Mouse (Mus musculus): ENCODE data around the gene Carmil1. TPM values are rescaled to one million over a fixed set of nuclear protein-coding genes. Genes with fewer than 3 reads are reported as not detected.

The Carmil1 gene
- total RNA-seq, 4 experiments from 2014 or later = 28.4 to 37.9 (median 31.1) TPM

- DNase-seq (ENCODE audit: low spot score in 2 of 2) = no peak
Observed at GRCm38 (mm10) chr13:24155190-24155589, 125.4 kb downstream of the Carmil1 start.

- DNase-seq (ENCODE audit: low spot score in 2 of 2) = no peak
Observed at GRCm38 (mm10) chr13:24154281-24155061, 126.1 kb downstream of the Carmil1 start.

- DNase-seq (ENCODE audit: low spot score in 2 of 2) = no peak
Observed at GRCm38 (mm10) chr13:24152610-24153009, 128.0 kb downstream of the Carmil1 start.

GRCm38 (mm10) chr13:24151335-24151734 is 129.3 kb downstream of the Carmil1 start:
- no peak for DNase-seq (ENCODE audit: low spot score in 2 of 2)

GRCm38 (mm10) chr13:24148549-24148948 is 132.0 kb downstream of the Carmil1 start:
- no peak for DNase-seq (ENCODE audit: low spot score in 2 of 2)

- no peak for DNase-seq (ENCODE audit: low spot score in 2 of 2)
Observed at GRCm38 (mm10) chr13:24147006-24147405, 133.6 kb downstream of the Carmil1 start.

DNA sequence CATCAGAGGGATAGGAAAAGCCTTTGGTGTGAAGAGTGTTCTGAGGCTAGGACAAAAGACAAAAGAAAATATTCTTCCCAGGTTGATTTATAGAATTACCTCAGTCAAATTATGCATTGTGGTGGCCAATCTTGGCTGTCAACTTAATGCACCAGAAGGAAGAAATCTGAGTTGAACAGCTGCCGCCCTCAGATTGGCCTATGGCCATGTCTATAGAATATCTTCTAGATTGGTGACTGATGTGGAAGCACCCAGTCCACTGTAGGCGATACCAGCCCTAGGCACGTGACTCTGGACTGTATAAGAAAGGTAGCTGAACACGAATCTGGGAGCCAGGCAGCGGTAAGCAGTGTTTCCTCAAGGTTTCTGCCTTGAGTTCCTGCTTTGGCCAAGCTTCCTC is 134.1 kb downstream of the Carmil1 start:
- no peak for DNase-seq (ENCODE audit: low spot score in 2 of 2)

DNA sequence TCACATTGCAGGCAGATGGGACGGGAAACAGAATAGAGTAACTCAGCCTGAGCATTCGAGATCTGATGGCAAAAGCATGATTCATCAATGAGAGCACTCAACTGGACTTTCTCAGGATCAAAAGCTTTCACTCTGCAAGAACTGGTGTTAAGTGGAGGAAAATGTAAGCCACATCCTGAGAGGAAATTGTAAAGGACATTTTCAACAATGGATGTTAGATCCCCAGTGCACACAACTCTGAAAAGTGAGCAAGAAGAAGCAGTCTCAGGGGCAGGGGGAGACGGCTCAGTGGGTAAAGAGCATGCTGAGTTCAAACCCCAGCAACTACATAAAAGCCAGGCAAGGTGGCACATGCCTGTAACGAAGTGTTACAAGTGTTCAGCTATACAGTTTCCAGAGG is 135.7 kb downstream of the Carmil1 start:
- no peak for DNase-seq (ENCODE audit: low spot score in 2 of 2)

DNA sequence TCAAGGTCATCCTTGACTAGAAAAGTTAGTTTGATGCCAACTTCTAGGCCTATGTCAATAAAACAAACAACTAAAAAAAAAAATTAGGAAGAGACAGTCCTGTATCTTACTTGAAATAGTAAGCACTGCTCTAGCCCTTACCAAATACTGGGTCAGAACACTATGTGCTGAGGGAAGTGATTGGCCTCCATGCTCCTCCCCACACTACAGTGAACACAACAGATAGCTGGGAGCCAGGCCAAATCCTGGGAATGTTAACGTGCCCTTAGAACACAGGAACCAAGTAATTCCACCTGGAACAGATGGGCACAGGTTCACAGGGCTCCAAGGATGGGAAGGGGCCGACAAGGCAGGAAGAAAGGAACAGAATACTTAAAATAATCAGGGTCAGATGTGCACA is 136.5 kb downstream of the Carmil1 start:
- no peak for DNase-seq (ENCODE audit: low spot score in 2 of 2)

GRCm38 (mm10) chr13:24136836-24137235 is 143.8 kb downstream of the Carmil1 start:
- DNase-seq (ENCODE audit: low spot score in 2 of 2) = no peak

DNA sequence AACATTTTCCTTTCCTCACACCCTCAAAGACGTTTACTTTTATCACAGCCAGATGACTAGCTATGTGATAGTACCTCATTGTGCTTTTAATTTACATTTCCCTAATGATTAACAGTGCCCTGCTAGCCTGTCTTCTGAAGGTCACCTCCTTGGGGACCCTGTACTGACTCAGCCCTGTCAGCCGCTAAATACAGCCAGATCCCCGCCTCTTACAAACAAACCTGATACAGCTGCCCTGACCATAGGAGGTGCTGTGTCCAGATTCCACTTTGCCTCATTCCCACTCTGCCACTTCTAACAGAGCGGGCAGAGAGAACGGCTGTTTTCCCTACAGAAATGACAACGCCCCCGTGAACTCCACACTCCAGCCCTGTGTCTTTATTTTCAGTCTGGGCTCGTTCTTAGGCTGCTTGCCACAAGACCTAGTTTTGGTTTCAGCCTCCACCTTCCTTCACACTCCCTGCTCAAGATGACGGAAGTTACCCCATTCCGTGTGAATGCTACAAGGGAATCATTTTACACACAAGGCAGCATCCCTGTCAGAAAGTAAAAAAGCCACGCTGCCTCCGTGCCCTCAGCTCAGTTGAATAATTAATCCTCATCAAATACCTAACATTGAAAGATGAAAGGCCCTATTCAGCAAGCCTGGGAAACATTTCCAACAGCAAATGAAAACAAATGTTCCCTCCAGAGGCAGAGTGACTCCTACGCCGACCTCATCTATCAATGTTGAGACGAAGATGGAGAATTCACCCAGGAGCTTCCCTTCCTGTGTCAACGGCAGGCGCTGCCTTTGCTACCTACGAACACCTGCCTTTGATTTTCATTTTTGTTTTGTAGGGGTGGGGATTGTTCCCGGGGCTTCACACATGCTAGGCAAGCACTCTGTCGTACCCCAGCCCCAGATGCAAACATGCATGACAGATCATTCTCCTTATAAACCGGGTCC is 145.0 kb downstream of the Carmil1 start:
- DNase-seq (ENCODE audit: low spot score in 2 of 2) = no peak

DNA sequence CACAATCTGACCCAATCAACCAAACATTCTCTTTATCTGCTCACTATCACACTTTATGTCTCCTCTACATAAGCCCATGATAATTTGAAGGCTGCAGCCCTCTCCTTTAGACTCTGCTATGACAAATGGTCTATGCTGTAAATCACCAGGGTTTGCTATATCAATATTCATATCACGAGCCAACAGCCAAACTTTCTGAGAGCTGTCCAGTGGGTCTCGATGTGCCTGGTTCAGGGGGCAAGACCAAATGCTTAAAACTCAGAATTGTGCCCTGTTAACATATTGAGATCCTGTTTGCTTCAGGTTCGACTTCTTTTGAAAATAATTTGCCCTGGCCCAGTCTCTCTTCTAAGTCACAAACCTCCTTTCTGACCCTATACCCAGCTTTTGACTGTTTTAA is 147.7 kb downstream of the Carmil1 start:
- no peak for DNase-seq (ENCODE audit: low spot score in 2 of 2)

GRCm38 (mm10) chr13:24131319-24131718 is 149.3 kb downstream of the Carmil1 start:
- no peak for DNase-seq (ENCODE audit: low spot score in 2 of 2)

DNA sequence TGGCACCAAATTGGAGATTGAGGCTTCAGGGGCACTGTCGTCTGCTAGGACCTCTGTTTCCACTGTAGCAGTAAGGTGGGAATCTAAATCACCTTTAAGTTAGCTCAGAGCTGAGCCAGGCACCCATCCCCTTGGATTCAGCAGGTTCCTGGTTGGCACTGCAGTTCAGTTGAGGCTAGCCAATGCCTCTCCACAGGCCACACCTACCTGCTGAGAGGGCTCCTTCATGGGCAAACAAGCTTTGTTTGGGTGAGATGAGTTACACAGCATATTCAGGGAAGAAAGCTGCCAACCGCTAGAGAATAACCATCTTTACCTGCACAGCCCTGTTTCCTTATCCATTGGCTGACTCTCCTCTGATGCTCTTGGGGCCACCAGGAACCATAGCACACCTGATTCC is 149.9 kb downstream of the Carmil1 start:
- no peak for DNase-seq (ENCODE audit: low spot score in 2 of 2)

GRCm38 (mm10) chr13:24128731-24129130 is 151.9 kb downstream of the Carmil1 start:
- no peak for DNase-seq (ENCODE audit: low spot score in 2 of 2)

GRCm38 (mm10) chr13:24125865-24126264 is 154.7 kb downstream of the Carmil1 start:
- no peak for DNase-seq (ENCODE audit: low spot score in 2 of 2)

GRCm38 (mm10) chr13:24117181-24117812 is 163.3 kb downstream of the Carmil1 start:
- no peak for DNase-seq (ENCODE audit: low spot score in 2 of 2)

DNA sequence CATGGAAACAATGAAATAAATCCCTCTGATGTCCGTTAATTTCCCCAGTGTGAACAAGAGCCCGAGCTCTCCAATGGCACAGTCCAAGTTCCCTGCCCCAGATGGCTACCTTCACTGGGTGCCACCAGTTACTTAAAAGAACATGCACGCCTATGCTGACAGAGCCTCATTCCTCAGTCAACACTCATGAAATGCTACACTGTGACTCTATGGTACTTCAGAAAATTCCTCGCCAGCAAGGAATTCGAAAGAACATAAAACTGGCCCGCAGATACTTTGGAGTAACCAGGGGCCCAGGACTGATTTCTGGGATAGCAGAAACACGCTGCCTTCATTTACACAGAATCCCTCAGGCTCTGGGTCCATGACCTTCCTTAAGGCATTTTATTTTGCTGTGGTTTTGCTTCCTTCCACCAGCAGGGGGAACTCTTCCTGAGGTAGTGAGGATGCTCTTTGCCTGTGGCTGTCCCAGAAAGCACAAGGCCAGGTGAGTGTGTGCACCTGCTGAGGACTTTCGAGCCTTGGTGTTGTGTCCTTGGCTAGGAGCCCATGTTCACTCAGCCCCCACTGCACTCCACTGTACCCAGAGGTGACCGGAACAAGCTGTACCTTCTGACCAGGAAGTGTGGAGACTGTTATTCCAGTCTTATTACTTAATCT is 167.8 kb downstream of the Carmil1 start:
- peak in 1 of 2 experiments; percentile 25 for DNase-seq (ENCODE audit: low spot score in 2 of 2)

GRCm38 (mm10) chr13:24110329-24110728 is 170.3 kb downstream of the Carmil1 start:
- DNase-seq (ENCODE audit: low spot score in 2 of 2) = no peak

DNA sequence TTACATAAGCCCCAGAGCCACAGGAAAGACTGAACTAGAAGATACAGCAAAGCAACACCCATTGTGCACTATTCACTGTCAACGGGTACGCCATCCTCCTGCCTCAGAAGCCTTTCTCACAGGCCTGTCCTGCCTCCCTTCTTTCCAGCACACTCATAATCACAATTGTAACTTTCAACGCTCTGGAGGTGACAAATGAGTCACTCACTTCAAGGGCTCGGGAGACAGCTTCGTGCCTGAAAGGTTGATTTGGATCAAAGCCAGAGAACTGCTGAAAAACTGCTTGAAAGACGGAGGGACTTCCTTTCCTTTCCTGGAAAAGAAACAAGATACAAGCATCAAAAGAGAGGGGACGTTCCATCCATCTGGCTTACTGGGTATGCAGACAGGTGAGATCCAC is 172.3 kb downstream of the Carmil1 start:
- DNase-seq (ENCODE audit: low spot score in 2 of 2) = no peak

- no peak for DNase-seq (ENCODE audit: low spot score in 2 of 2)
Observed at GRCm38 (mm10) chr13:24107058-24107457, 173.5 kb downstream of the Carmil1 start.

Data from left cerebral cortex, adult 8-10 months (tissue).